Mouse (Mus musculus) lung, adult 2 months (tissue): ENCODE measurements around the gene Prrc2b. TPM values are rescaled to one million over a fixed set of nuclear protein-coding genes. Genes with fewer than 3 reads are reported as not detected.

ENCODE experiments used
- DNase-seq: peaks from one replicate; pipeline ENCODE4 v3.0.0; 2022
- H3K4me1 ChIP-seq: fragments of 200-500 bp; 2 replicates; pipeline ENCODE4 v1.6.1; 2011; ENCODE audit warnings: low read length; ENCODE audit not compliant: control insufficient read depth, insufficient read depth
- H3K4me3 ChIP-seq: fragments of 200-500 bp; replicated peaks from 2 replicates; pipeline ENCODE3; 2011; ENCODE audit warnings: low read depth, mild to moderate bottlenecking, control low read depth, low read length; ENCODE audit errors: extremely low read depth
- CTCF ChIP-seq: fragments of 200-500 bp; IDR thresholded peaks from 2 replicates; pipeline ENCODE4 v1.5.1; 2011; ENCODE audit warnings: mild to moderate bottlenecking, low read length, control low read depth; ENCODE audit not compliant: insufficient read depth
- POLR2A ChIP-seq: fragments of 200-500 bp; IDR thresholded peaks from 2 replicates; pipeline ENCODE4 v1.6.1; 2011; ENCODE audit warnings: low read depth, mild to moderate bottlenecking, control low read depth, low read length, borderline replicate concordance; ENCODE audit errors: extremely low read depth
- WGBS: fragments of 180-500 bp; shearing (Covaris S2); methylation state at CpG from one replicate; pipeline ENCODE4 v1.1.7; 2018; 5-methylcytosine and 5-hydroxymethylcytosine counted together
- polyA plus RNA-seq: library from polyadenylated mRNA; depleted of rRNA; stranded (reverse); fragments of >200 nt; gene quantifications from 2 replicates; pipeline ENCODE4 v1.2.3, GENCODE M21; 2012

Gene Prrc2b
- polyA plus RNA-seq, 1 experiment: 68.5 TPM

GRCm38 (mm10) chr2:32181364-32181763 lies 30.5 kb downstream of the Prrc2b start:
- DNase-seq: no peak
- Histone ChIP-seq H3K4me3 (no peak overlapping the region), H3K4me1 (peaks cover 36% of the 10 kb centered on the region)
- WGBS: 77% methylated on average over 5 of the region's 5 CpGs
- TF ChIP-seq POLR2A: no peak
- no peak for TF ChIP-seq CTCF

- DNase-seq: no peak
- 57% methylated on average over 9 of the region's 9 CpGs for WGBS
- TF ChIP-seq CTCF (no peak), POLR2A (no peak)
- Histone ChIP-seq H3K4me3 (no peak overlapping the region), H3K4me1 (peaks cover 33% of the 10 kb centered on the region)
Measured at GRCm38 (mm10) chr2:32182119-32182518, 31.2 kb downstream of the Prrc2b start.

DNA sequence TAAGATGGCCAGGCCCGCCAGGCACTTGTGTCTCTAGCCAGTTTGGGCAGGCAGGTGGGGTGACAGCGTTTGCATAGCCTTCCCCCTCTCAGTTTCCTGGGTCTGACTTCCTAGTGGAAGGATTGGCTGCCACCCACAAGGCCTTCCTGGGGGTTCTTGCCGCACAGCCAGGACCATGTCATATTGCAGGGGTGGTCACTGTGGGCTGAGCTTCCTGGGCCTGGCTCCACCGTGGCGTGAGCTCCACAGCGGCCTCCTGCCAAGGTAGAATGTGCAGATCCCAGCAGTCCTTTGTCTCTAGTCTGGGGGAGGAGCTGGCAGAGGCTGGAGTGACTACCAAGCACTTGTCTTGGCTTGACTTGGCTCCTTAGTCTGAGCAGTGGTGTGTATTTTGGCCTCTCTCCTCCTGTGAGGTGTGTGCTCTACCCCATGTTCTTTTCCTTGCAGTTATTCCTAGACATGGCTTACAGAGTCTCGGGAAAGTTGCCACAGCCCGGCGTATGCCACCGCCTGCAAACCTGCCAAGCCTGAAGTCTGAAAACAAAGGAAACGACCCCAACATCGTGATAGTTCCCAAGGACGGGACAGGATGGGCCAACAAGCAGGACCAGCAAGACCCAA lies 31.9 kb downstream of the Prrc2b start:
- H3K4me3 ChIP-seq: no peak overlapping the region
- peak; percentile 56 for DNase-seq
- no peak for TF ChIP-seq CTCF
- TF ChIP-seq POLR2A: peak; percentile 21; the same call in 1 of the 2 replicates
- H3K4me1 ChIP-seq: peaks cover 27% of the 10 kb centered on the region
- WGBS: 37% methylated on average over 13 of the region's 13 CpGs

- TF ChIP-seq CTCF (no peak), POLR2A (no peak)
- WGBS: 83% methylated on average over 13 of the region's 13 CpGs
- no peak for DNase-seq
- peaks cover 9% of the 10 kb centered on the region; the same call in 1 of the 2 replicates for H3K4me1 ChIP-seq
- H3K4me3 ChIP-seq: no peak overlapping the region
Measured at GRCm38 (mm10) chr2:32187019-32187551, 36.2 kb downstream of the Prrc2b start.

GRCm38 (mm10) chr2:32187649-32188048 lies 36.8 kb downstream of the Prrc2b start:
- Histone ChIP-seq H3K4me3 (no peak overlapping the region), H3K4me1 (peaks cover 12% of the 10 kb centered on the region)
- DNase-seq: no peak
- 78% methylated on average over 7 of the region's 7 CpGs for WGBS
- no peak for TF ChIP-seq CTCF
- TF ChIP-seq POLR2A: no peak

DNA sequence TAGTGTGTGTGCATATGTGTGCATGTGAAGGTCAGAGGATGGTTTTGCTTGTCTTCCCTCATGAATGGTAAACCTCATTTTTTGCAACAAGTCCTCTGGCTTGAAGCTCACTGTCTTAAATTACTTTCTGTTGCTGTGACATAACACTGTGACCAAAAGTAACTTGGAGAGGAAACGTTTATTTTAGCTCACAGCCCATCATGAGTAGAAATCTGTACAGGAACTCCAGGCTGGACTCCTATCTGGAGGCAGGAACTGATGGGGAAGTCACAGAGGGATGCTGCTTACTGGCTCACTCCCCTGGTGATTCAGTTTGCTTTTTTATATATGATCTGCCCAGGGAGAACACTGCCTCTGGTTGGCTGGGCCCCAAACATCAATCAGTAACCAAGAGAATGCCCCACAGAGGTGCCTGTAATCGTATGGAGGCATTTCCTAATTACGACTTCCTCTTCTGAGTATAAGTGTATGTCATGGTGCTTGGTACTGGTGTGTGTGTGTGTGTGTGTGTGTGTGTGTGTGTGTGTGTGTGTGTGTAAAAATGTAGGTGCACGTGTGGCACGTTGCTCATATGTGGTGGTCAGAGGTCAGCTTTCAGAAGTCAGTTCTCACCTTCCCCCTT lies 38.3 kb downstream of the Prrc2b start:
- 62% methylated on average over 5 of the region's 5 CpGs for WGBS
- H3K4me1 ChIP-seq: peaks cover 7% of the 10 kb centered on the region
- no peak overlapping the region for H3K4me3 ChIP-seq
- no peak for TF ChIP-seq CTCF
- no peak for TF ChIP-seq POLR2A
- no peak for DNase-seq

DNA sequence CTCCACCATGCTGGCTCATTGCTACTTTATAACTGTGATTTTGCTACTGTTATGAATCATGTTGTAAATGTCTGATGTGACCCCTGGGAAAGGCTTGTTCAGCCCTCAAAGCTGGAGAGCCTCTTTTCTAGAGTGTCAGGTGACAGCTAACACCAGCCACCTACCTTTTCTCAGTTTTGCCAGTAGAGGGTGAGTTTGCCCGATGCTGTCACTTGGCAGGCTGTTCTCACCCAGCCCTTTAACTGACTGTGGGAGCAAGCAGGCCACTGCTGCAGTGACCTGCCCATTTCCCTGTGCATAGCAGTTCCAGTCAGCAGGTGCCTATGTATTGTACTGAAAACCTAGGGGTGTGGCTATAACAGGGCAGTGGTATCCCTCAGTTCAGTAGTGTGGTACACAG lies 39.7 kb downstream of the Prrc2b start:
- no peak overlapping the region for H3K4me3 ChIP-seq
- TF ChIP-seq POLR2A (no peak), CTCF (0 out of 2 replicates have a peak, but pooled peaks have one; percentile 22)
- DNase-seq: no peak
- H3K4me1 ChIP-seq: peaks cover 5% of the 10 kb centered on the region
- 38% methylated on average over 1 of the region's 1 CpGs for WGBS

DNA sequence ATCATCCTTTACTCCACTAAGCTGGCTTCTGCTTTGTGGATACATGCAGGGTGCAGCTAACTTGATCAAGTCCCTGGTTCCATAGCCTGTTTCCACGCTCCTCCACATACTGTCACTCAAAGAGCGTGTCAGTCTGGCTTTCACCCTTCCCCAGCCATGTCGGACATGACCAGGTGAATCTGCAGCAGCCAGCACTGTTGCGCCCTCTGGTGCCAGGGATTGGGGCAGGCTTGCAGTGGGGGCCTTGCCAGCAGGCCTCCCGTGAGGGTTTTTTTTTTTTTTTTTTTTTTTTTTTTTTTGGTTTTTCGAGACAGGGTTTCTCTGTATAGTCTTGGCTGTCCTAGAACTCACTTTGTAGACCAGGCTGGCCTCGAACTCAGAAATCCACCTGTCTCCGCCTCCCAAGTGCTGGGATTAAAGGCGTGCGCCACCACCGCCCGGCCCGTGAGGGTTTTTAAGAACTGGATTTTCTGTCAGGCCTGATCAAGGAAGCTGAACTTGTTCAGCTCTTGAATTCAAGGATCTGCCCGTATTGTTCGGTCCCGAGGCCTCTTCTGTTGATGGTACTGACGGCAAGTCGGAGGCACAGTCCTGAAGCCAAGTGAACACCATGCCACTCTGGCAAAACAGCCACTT lies 41.1 kb downstream of the Prrc2b start:
- Histone ChIP-seq H3K4me3 (no peak overlapping the region), H3K4me1 (peaks cover 5% of the 10 kb centered on the region)
- 72% methylated on average over 18 of the region's 18 CpGs for WGBS
- DNase-seq: peak; percentile 64
- TF ChIP-seq CTCF (peak; percentile 67), POLR2A (no peak)

- H3K4me3 ChIP-seq: no peak overlapping the region
- H3K4me1 ChIP-seq: no peaks in the 10 kb centered on the region
- no peak for TF ChIP-seq CTCF
- no peak for TF ChIP-seq POLR2A
- DNase-seq: no peak
- WGBS: 77% methylated on average over 11 of the region's 11 CpGs
Measured at GRCm38 (mm10) chr2:32198977-32199376, 48.1 kb downstream of the Prrc2b start.

GRCm38 (mm10) chr2:32200033-32200432 lies 49.2 kb downstream of the Prrc2b start:
- WGBS: 61% methylated on average over 4 of the region's 4 CpGs
- no peak for TF ChIP-seq POLR2A
- TF ChIP-seq CTCF: no peak
- H3K4me1 ChIP-seq: no peaks in the 10 kb centered on the region
- no peak for DNase-seq
- no peak overlapping the region for H3K4me3 ChIP-seq

- TF ChIP-seq POLR2A: no peak
- no peak for TF ChIP-seq CTCF
- Histone ChIP-seq H3K4me1 (no peaks in the 10 kb centered on the region), H3K4me3 (no peak overlapping the region)
- 93% methylated on average over 11 of the region's 11 CpGs for whole genome bisulfite sequencing
- DNase-seq: no peak
Measured at GRCm38 (mm10) chr2:32200712-32201111, 49.8 kb downstream of the Prrc2b start.
